Mouse (Mus musculus) adrenal gland, adult (tissue): ENCODE results near the gene Gm7137.
"Not testable (repeated sequence)": the region's sequence is repeated elsewhere in the genome, so short reads cannot be mapped to it uniquely, and the experiment has no call there.

Experiments
- DNase-seq, 2 experiments: peaks; one replicate each; pipeline ENCODE4 v3.0.0; 2022 to 2023; ENCODE audit warnings: low spot score in 1 of 2; ENCODE audit not compliant: inconsistent age in 2 of 2

Gene Gm7137

DNA sequence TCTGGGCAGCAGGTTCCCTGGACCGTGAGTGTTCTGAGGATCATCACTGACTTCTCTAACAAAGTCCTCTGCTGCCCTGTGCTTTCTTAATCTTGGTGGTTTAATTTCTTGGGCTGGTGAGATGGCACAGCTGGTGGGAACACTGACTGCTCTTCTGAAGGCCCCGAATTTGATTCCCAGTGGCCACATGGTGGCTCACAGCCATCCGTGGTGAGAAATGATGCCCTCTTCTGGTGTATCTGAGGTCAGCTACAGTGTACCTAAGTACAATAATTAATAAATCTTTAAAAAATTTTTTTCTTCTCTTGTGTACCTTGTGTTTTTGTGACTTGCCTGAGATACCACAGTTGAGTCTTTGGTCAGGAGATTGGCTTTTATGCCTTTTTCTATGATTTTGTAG lies 35.7 kb downstream of the Gm7137 start:
- DNase-seq: not testable (repeated sequence)

DNA sequence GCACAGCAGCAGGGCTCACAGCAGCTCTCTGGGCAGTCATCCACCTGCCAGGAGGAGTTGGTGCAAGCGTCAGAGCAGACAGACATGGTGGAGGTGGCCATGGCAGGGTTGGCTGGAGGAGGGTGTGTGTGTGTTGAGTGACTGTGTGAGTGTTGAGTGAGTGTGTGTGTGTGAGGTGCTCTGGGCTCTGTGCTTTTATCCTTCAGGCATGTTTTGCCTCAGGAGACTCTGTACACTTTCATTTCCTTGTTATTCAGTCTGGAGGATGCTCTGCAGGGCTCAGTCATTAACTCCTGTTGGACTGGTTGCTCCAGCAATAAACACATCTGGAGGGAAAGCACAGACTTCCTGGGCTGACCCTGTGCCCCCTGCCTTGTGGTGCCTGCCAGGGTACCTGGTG lies 36.7 kb downstream of the Gm7137 start, which contains the start of gene Gm9736:
TSS of gene Gm9736 (minus strand) at position 101 of the 400 bp plus-strand sequence.
- DNase-seq: not testable (repeated sequence)

DNA sequence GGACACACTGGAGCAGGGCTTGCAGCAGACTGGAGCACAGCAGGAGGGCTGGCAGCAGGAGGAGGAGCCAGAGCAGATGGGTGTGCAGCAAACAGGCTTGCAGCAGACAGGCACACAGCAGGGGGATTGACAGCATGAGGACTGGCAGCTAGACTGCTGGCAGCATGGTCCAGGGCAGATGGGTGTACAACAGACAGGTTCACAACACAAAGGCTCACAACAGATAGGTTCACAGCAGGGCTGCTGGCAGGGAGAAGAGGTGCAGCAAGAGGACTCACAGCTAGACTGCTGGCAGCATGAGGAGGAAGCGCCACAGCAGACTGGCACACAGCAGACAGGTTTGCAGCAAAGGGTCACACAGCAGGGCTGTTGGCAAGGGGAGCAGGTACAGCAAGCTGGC lies 37.3 kb downstream of the Gm7137 start:
- DNase-seq: not testable (repeated sequence)

DNA sequence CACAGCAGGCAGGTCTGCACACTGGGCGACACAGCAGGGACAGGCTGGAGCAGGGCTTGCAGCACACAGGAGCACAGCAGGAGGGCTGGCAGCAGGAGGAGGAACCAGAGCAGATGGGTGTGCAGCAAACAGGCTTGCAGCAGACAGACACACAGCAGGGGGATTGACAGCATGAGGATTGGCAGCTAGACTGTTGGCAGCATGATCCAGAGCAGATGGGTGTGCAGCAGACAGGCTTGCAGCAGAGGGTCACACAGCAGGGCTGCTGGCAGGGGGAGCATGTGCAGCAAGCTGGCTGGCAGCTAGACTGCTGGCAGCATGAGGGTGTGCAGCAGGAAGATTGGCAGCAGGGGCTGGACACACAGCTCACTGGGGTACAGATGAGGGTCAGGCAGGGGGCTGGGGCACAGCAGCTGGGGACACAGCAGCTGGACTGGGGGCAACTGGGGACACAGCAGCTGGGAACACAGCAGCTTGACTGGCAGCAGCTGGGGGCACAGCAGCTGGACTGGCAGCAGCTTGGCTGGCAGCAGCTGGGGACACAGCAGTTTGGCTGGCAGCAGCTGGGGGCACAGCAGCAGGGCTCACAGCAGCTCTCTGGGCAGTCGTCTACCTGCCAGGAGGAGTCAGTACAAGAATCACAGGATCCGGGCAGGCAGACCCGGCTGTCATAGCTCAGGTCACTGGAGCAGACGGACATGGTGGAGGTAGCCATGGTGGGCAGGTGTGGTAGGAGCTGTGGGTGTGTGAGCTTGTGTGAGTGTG lies 45.9 kb downstream of the Gm7137 start, which contains the start of gene Gm18596:
TSS of gene Gm18596 (minus strand) at position 715 of the 765 bp plus-strand sequence.
- DNase-seq: not testable (repeated sequence)

DNA sequence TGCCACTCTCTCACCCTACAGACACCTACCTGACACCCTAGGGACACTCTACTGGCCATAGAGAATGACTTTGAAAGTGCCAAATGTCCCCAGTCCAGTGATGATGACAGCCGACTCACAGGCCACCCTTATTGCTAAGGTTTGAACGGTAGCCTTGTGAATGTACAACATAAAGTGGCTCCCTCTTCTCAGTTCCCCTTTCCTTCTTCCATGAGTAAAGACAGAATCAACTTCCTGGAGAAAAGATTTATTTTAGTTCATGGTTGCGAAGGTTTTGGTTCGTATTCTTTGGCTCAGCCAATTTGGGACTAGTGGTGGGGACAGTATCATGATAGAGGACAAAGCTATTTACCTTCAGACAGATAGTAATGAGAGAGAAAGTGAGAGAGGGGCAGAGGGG lies 49.1 kb downstream of the Gm7137 start:
- DNase-seq: no peak
